Mouse (Mus musculus): ENCODE data around the gene Phf1.
"Not testable (repeated sequence)": the region's sequence is repeated elsewhere in the genome, so short reads cannot be mapped to it uniquely, and the experiment has no call there.

The Phf1 gene

GRCm38 (mm10) chr17:26951406-26951805 is 18.6 kb downstream of the Phf1 start:
- peak; percentile 83 for DNase-seq

- peak; percentile 41 for DNase-seq
These were observed 19.4 kb downstream of the Phf1 start for GRCm38 (mm10) chr17:26951952-26952877.

GRCm38 (mm10) chr17:26953201-26953600 is 20.3 kb downstream of the Phf1 start:
- DNase-seq: no peak

GRCm38 (mm10) chr17:26953726-26954125 is 20.9 kb downstream of the Phf1 start:
- DNase-seq: no peak

GRCm38 (mm10) chr17:26956309-26956708 is 23.5 kb downstream of the Phf1 start:
- no peak for DNase-seq

GRCm38 (mm10) chr17:26956895-26957294 is 24.0 kb downstream of the Phf1 start:
- no peak for DNase-seq

- no peak for DNase-seq
These were observed 25.0 kb downstream of the Phf1 start for GRCm38 (mm10) chr17:26957872-26958271.

GRCm38 (mm10) chr17:26958880-26959279 is 26.0 kb downstream of the Phf1 start:
- DNase-seq: no peak

GRCm38 (mm10) chr17:26959815-26960214 is 27.0 kb downstream of the Phf1 start:
- DNase-seq: no peak

GRCm38 (mm10) chr17:26961572-26962240 is 28.9 kb downstream of the Phf1 start:
- no peak for DNase-seq

GRCm38 (mm10) chr17:26966993-26967392 is 34.1 kb downstream of the Phf1 start:
- no peak for DNase-seq

- no peak for DNase-seq
These were observed 34.6 kb downstream of the Phf1 start for GRCm38 (mm10) chr17:26967477-26967876.

- DNase-seq: no peak
These were observed 35.4 kb downstream of the Phf1 start for GRCm38 (mm10) chr17:26968200-26968611.

- DNase-seq: no peak
These were observed 36.4 kb downstream of the Phf1 start for GRCm38 (mm10) chr17:26969257-26969656.

GRCm38 (mm10) chr17:26970221-26970620 is 37.4 kb downstream of the Phf1 start:
- DNase-seq: no peak

GRCm38 (mm10) chr17:26971247-26971905 is 38.5 kb downstream of the Phf1 start:
- DNase-seq: no peak

GRCm38 (mm10) chr17:26972107-26972506 is 39.3 kb downstream of the Phf1 start:
- DNase-seq: no peak

- DNase-seq: peak; percentile 97
These were observed 40.1 kb downstream of the Phf1 start, which contains the start of gene Zbtb9 for GRCm38 (mm10) chr17:26972703-26973574. Gene Zbtb9, plus strand, starts transcription at chr17:26973167.

- DNase-seq: no peak
These were observed 41.7 kb downstream of the Phf1 start for GRCm38 (mm10) chr17:26974547-26974946.

GRCm38 (mm10) chr17:26975415-26975814 is 42.6 kb downstream of the Phf1 start:
- no peak for DNase-seq

- DNase-seq: not testable (repeated sequence)
These were observed 44.5 kb downstream of the Phf1 start for GRCm38 (mm10) chr17:26977354-26977753.

GRCm38 (mm10) chr17:26979426-26979825 is 46.6 kb downstream of the Phf1 start:
- no peak for DNase-seq
